Mouse (Mus musculus) neural tube, embryonic 14.5 days (tissue): Measurements from ENCODE around the gene Frmd4a. TPM values are rescaled to one million over a fixed set of nuclear protein-coding genes. Genes with fewer than 3 reads are reported as not detected.

Experiments used
- ATAC-seq: fragments of 200-750 bp; cut with Nextera tagmentation; 2 replicates; pipeline ENCODE4 v1.8.0; 2017; ENCODE audit warnings: low read depth, mild to moderate bottlenecking, moderate TSS enrichment, moderate library complexity
- H3K27ac ChIP-seq: fragments of 300-500 bp; sonication (generic); 2 replicates; pipeline ENCODE4 v1.5.1; 2014; ENCODE audit warnings: low read depth, mild to moderate bottlenecking, control low read depth, low read length, moderate library complexity, mixed read lengths
- H3K27me3 ChIP-seq: fragments of 300-500 bp; sonication (generic); 2 replicates; pipeline ENCODE4 v1.6.1; 2014; ENCODE audit warnings: low read length; ENCODE audit not compliant: control insufficient read depth, insufficient read depth
- H3K36me3 ChIP-seq: fragments of 300-500 bp; sonication (generic); 2 replicates; pipeline ENCODE4 v1.6.1; 2014; ENCODE audit warnings: low read length, mixed read lengths; ENCODE audit not compliant: control insufficient read depth, insufficient read depth
- H3K4me1 ChIP-seq: fragments of 300-500 bp; sonication (generic); 2 replicates; pipeline ENCODE4 v1.6.1; 2014; ENCODE audit warnings: low read length; ENCODE audit not compliant: control insufficient read depth, insufficient read depth
- H3K4me2 ChIP-seq: fragments of 300-500 bp; sonication (generic); 2 replicates; pipeline ENCODE4 v1.6.1; 2014; ENCODE audit warnings: mild to moderate bottlenecking, low read depth, low read length, control low read depth
- H3K4me3 ChIP-seq: fragments of 300-500 bp; sonication (generic); 2 replicates; pipeline ENCODE4 v1.5.1; 2014; ENCODE audit warnings: low read depth, low read length, control low read depth, mixed read lengths
- H3K9ac ChIP-seq: fragments of 300-500 bp; sonication (generic); replicated peaks from 2 replicates; pipeline ENCODE4 v1.6.1; 2014; ENCODE audit warnings: low read depth, mild to moderate bottlenecking, control low read depth, low read length, mixed read lengths
- H3K9me3 ChIP-seq: fragments of 300-500 bp; sonication (generic); 2 replicates; pipeline ENCODE4 v1.6.1; 2016; ENCODE audit warnings: low read length; ENCODE audit not compliant: control insufficient read depth
- WGBS: fragments of 180-500 bp; shearing (Covaris S2); extraction: QIAGEN DNeasy Blood & Tissue Kit; methylation state at CpG from one replicate; pipeline ENCODE4 v1.1.7; 2014; 5-methylcytosine and 5-hydroxymethylcytosine counted together
- polyA plus RNA-seq: library from polyadenylated mRNA; unstranded; fragments of >200 nt; fragmentation: Nextera tagmentation; extraction: Ambion mirVana; gene quantifications from 2 replicates; pipeline ENCODE4 v1.2.1, GENCODE M21; 2014

Gene Frmd4a
- polyA plus RNA-seq, 1 experiment from 2014 or later, result 67.4 TPM

GRCm38 (mm10) chr2:4638189-4638588 lies 620.7 kb downstream of the Frmd4a start:
- no peaks in the 10 kb centered on the region for H3K27me3 ChIP-seq
- ATAC-seq, result no peak
- H3K9ac ChIP-seq, result no peak overlapping the region
- H3K4me3 ChIP-seq, result no peak overlapping the region
- no peaks in the 10 kb centered on the region for H3K9me3 ChIP-seq
- 88% methylated on average over 3 of the region's 3 CpGs for WGBS
- peaks cover 50% of the 10 kb centered on the region for H3K36me3 ChIP-seq
- H3K27ac ChIP-seq, result no peak overlapping the region
- H3K4me2 ChIP-seq, result no peak overlapping the region
- no peaks in the 10 kb centered on the region for H3K4me1 ChIP-seq

- H3K27ac ChIP-seq, result no peak overlapping the region
- H3K9ac ChIP-seq, result no peak overlapping the region
- no peaks in the 10 kb centered on the region for H3K9me3 ChIP-seq
- H3K36me3 ChIP-seq, result peaks cover 21% of the 10 kb centered on the region
- WGBS, result 82% methylated on average over 4 of the region's 4 CpGs
- no peaks in the 10 kb centered on the region for H3K27me3 ChIP-seq
- H3K4me3 ChIP-seq, result no peak overlapping the region
- 0 out of 2 replicates have a peak, but pooled peaks cover 2% of the 10 kb centered on the region for H3K4me1 ChIP-seq
- ATAC-seq, result no peak
- no peak overlapping the region for H3K4me2 ChIP-seq
These were observed 627.5 kb downstream of the Frmd4a start for GRCm38 (mm10) chr2:4645066-4645465.

- Histone ChIP-seq H3K27me3 (no peaks in the 10 kb centered on the region), H3K4me2 (no peak overlapping the region), H3K4me3 (no peak overlapping the region), H3K9ac (no peak overlapping the region), H3K4me1 (0 out of 2 replicates have a peak, but pooled peaks cover 3% of the 10 kb centered on the region), H3K36me3 (peaks cover 15% of the 10 kb centered on the region; the same call in 1 of the 2 replicates), H3K27ac (no peak overlapping the region), H3K9me3 (no peaks in the 10 kb centered on the region)
- 90% methylated on average over 4 of the region's 4 CpGs for WGBS
- no peak for ATAC-seq
These were observed 630.6 kb downstream of the Frmd4a start for GRCm38 (mm10) chr2:4648094-4648493.

GRCm38 (mm10) chr2:4649646-4650045 lies 632.1 kb downstream of the Frmd4a start:
- no peak for ATAC-seq
- Histone ChIP-seq H3K36me3 (peaks cover 12% of the 10 kb centered on the region; the same call in 1 of the 2 replicates), H3K9ac (no peak overlapping the region), H3K27ac (no peak overlapping the region), H3K9me3 (no peaks in the 10 kb centered on the region), H3K4me2 (no peak overlapping the region), H3K4me3 (no peak overlapping the region), H3K4me1 (0 out of 2 replicates have a peak, but pooled peaks cover 3% of the 10 kb centered on the region), H3K27me3 (no peaks in the 10 kb centered on the region)
- WGBS, result 99% methylated on average over 2 of the region's 2 CpGs

- peak; percentile 92 for ATAC-seq
- 2% methylated on average over 40 of the region's 40 CpGs for WGBS
- peak within 1 kb of the TSS; percentile 73 for H3K27ac ChIP-seq
- 0 out of 2 replicates have a peak, but pooled peaks cover 3% of the 10 kb centered on the region for H3K4me1 ChIP-seq
- H3K9me3 ChIP-seq, result no peaks in the 10 kb centered on the region
- peak within 1 kb of the TSS; percentile 84 for H3K4me3 ChIP-seq
- H3K9ac ChIP-seq, result peak within 1 kb of the TSS; percentile 86
- H3K4me2 ChIP-seq, result peak within 1 kb of the TSS; percentile 69
- peaks cover 6% of the 10 kb centered on the region; the same call in 1 of the 2 replicates for H3K36me3 ChIP-seq
- no peaks in the 10 kb centered on the region for H3K27me3 ChIP-seq
These were observed 634.2 kb downstream of the Frmd4a start, which contains the start of gene Prpf18 for GRCm38 (mm10) chr2:4651500-4652285. Gene Prpf18, minus strand, starts transcription at chr2:4652113.

GRCm38 (mm10) chr2:4660677-4661076 lies 643.2 kb downstream of the Frmd4a start:
- no peak for ATAC-seq
- H3K4me3 ChIP-seq, result no peak overlapping the region
- H3K4me1 ChIP-seq, result no peaks in the 10 kb centered on the region
- H3K27me3 ChIP-seq, result no peaks in the 10 kb centered on the region
- no peaks in the 10 kb centered on the region for H3K9me3 ChIP-seq
- H3K27ac ChIP-seq, result no peak overlapping the region
- no peaks in the 10 kb centered on the region for H3K36me3 ChIP-seq
- no peak overlapping the region for H3K9ac ChIP-seq
- WGBS, result 95% methylated on average over 2 of the region's 2 CpGs
- no peak overlapping the region for H3K4me2 ChIP-seq
